Mouse (Mus musculus) activated CD4-positive, CD25-positive, alpha-beta regulatory T cell, adult 4 months (primary cell): ENCODE data around the gene Exoc3l. TPM values are rescaled to one million over a fixed set of nuclear protein-coding genes. Genes with fewer than 3 reads are reported as not detected.

ENCODE experiments used
- ATAC-seq: one replicate; pipeline ENCODE4 v1.8.0; 2017
- polyA plus RNA-seq, 2 experiments: library from polyadenylated mRNA; unstranded; fragments of 100-300 nt; shearing (Covaris generic); gene quantifications; one replicate each; pipeline ENCODE4 v1.2.1; 2017

The Exoc3l gene
- polyA plus RNA-seq, 2 experiments from 2014 or later = 0.54 to 2.0 TPM

DNA sequence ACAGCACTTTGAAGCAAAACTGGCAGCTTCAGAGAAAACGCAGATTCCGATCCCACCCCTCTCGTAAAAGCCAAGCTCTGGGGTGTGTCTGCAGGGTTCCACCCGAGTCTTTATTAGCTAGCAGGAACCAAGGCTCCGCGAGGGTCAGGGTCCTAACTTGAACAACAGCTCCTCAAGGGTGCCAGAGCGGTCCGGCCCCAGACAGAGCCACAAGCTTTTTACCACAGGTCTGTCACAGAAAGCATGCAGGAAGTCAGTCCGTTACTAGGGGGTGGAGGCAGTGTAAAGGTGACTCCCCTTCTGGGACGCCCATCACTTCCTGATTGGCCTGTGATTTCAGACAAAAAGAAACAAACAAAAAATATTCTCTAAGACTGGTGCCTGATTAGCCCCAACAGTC, 30.8 kb downstream of the Exoc3l start:
- peak; percentile 81 for ATAC-seq

DNA sequence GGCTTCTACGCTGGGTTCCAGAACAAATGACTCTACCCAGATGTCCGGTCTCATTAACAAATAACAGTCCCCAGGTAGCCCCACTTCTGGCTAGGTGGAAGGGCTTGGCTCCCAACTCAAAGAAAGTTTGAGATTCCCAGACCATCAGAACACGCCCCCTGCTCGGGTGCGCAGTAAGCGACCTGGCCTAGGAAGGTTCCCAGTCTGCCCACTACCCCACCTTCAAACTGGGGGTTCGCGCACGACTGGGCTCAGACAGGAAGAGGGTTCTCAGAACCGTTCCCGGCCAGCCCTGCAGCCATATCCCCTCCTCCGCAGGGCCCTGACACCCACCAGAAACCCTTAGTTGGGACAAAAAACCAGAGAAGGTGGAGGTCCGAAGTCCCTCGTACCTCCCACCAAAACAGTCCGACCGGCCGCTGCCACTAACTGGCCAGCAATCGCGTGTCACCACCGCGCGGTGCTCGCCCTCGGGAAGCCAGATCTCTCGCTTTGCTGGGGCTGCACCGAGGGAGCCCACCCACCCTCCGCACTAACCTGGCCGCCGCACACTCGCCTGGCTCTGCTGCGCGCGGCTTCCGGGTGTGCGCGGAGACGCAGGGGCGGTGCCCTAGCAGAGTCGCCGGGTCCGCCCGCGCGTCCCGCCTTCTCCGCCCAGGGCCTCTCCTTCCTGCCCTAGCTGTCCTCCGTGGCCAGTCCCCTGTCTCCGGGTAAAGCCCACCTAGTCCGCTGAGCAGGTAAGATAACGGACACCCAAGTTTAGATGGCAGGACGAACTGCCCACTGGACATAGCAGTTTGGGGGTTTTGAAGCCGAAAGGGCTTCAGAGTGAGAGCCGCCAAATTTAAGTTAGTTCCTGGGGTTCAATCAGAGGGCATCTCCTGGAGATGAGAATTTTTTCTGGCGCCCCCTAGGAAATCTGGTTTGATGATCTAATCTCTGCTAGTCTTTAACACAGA, 31.6 kb downstream of the Exoc3l start, which contains the start of the genes Tradd and Fbxl8:
Gene Tradd, minus strand, starts transcription at position 586 of the 959 bp plus-strand sequence.
Gene Fbxl8, plus strand, starts transcription at position 625 of the 959 bp plus-strand sequence.
- peak; percentile 60 for ATAC-seq

- no peak for ATAC-seq
Observed at GRCm38 (mm10) chr8:105263244-105263912, 32.5 kb downstream of the Exoc3l start.

GRCm38 (mm10) chr8:105261326-105261980, 34.4 kb downstream of the Exoc3l start:
- no peak for ATAC-seq

- no peak for ATAC-seq
Observed at GRCm38 (mm10) chr8:105260371-105261099, 35.4 kb downstream of the Exoc3l start.

- no peak for ATAC-seq
Observed at GRCm38 (mm10) chr8:105259721-105260320, 36.1 kb downstream of the Exoc3l start.

- no peak for ATAC-seq
Observed at GRCm38 (mm10) chr8:105258911-105259720, 36.8 kb downstream of the Exoc3l start.

- no peak for ATAC-seq
Observed at GRCm38 (mm10) chr8:105257318-105258114, 38.4 kb downstream of the Exoc3l start.

DNA sequence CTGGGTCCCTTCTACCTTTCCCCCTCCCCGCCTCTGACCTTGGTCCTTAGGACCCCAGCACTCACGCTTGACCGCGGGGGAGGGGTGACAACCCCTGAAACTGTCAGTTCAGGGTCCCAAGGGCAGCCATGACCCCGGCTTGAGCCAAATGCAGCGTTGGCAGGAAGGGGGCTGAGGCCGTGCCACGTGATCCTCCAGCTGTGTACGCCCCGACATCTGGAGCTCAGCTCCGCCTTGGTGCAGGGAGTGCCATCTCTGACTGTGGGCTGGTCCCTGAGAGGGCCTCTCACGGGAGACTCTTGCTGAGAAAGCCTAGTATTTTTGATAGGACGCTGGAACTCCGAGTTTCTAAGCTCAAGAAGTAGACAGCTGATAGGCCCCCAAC, 40.9 kb downstream of the Exoc3l start, which contains the start of gene B3gnt9:
Gene B3gnt9, minus strand, starts transcription at position 188 of the 385 bp plus-strand sequence.
- ATAC-seq = peak; percentile 38

- ATAC-seq = peak; percentile 81
Observed at GRCm38 (mm10) chr8:105254152-105254965, 41.5 kb downstream of the Exoc3l start.

DNA sequence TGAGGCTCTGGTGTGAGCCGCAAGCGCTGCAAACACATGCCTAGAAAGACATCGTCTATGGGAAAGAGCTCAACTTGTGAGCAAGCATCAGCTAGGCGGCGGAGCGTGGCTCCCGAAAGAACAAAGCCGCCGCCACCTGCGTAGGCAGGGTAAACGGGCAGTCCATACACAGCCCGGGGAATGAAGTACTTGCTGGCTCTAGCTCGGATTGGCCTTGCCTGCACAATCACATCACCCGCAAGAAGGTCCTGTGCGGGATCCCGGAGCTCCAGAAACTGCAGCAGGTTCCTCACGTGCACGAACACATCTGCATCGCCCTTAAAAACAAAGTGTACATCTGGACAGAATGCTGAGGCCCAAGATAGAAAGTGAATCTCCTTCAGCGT, 42.1 kb downstream of the Exoc3l start:
- ATAC-seq = no peak

GRCm38 (mm10) chr8:105252680-105253537, 43.0 kb downstream of the Exoc3l start:
- ATAC-seq = no peak

- ATAC-seq = no peak
Observed at GRCm38 (mm10) chr8:105251954-105252353, 43.9 kb downstream of the Exoc3l start.

DNA sequence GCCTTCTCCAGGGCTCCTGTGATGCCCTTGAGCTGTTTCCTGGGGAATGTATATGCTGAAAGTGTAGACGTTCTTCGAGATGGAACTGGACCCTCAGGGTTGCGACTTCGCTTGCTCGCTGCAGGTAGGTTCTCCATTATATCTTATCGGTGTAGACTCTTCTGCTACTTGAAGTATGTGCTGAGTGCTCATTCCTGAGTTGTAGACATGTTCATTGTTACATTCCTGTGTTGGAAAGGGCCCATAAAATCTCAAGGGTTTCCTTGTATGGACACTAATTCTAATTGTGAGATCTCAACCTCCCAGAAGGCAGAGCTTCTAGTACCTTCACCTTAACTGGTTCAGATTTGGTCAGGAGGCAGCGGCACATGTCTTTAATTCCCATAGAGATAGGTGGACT, 54.9 kb downstream of the Exoc3l start:
- ATAC-seq = no peak
